Mouse (Mus musculus): ENCODE data around the gene Mog.

DNA sequence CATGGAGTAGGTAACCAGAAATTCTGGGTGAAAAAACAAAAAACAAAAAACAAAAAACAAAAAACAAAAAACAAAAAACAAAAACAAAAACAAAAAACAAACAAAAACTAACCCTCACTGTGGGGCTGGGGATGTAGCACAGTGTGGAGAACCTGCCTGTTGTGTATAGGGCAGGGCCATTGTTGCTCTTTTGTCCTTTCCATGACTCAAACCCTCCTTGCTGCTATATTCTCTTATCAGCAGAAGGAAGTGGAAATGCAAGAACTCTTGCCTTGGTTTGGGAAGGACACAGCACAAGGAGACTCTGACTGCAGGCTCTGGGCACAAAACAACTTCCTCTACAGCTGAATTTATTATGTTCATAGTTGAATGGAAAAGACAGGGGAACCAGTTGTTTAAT is 6.9 kb downstream of the Mog start:
- TF ChIP-seq CTCF (IDR thresholded peaks at IDR 0.05; ENCODE audit: borderline replicate concordance, control insufficient read depth, extremely low read depth, insufficient read depth, low read length, poor library complexity) (no peak), POLR2A (IDR thresholded peaks at IDR 0.05; ENCODE audit: control insufficient read depth, extremely low read depth, insufficient read depth, low read length, poor library complexity) (no peak)

All from thymus, adult 2 months (tissue).